Mouse (Mus musculus) kidney, adult 2 months (tissue): ENCODE measurements at regions not wholly inside any gene's neighbourhood (a gene's known extent, or its start where the extent isn't known, plus 50 kb on each side); places are given as distances from the start of the nearest gene placed in this dataset.

Experiments
- DNase-seq: peaks from one replicate; pipeline ENCODE4 v3.0.0; 2021
- H3K27ac ChIP-seq: fragments of 200-500 bp; 2 replicates; pipeline ENCODE4 v1.5.1; 2012; ENCODE audit warnings: low read depth, low read length, control low read depth, inconsistent platforms; ENCODE audit not compliant: insufficient read depth
- H3K27me3 ChIP-seq: fragments of 200-500 bp; replicated peaks from 2 replicates; pipeline ENCODE4 v1.6.1; 2012; ENCODE audit warnings: mild to moderate bottlenecking, moderate library complexity, low read length, inconsistent platforms; ENCODE audit not compliant: control insufficient read depth, insufficient read depth
- H3K36me3 ChIP-seq: fragments of 200-500 bp; 2 replicates; pipeline ENCODE4 v1.6.1; 2012; ENCODE audit warnings: mild to moderate bottlenecking, moderate library complexity, low read length, inconsistent platforms; ENCODE audit not compliant: control insufficient read depth, insufficient read depth
- H3K4me1 ChIP-seq: fragments of 200-500 bp; 2 replicates; pipeline ENCODE4 v1.6.1; 2011; ENCODE audit warnings: low read length; ENCODE audit not compliant: control insufficient read depth, insufficient read depth
- H3K4me3 ChIP-seq: fragments of 200-500 bp; 2 replicates; pipeline ENCODE4 v1.5.1; 2011; ENCODE audit warnings: mild to moderate bottlenecking, low read depth, low read length, control low read depth; ENCODE audit not compliant: insufficient read depth
- CTCF ChIP-seq: fragments of 200-500 bp; conservative IDR thresholded peaks from 2 replicates; pipeline ENCODE4 v1.5.1; 2011; ENCODE audit warnings: low read depth, mild to moderate bottlenecking, control low read depth, low read length, moderate library complexity, mixed read lengths; ENCODE audit not compliant: insufficient read depth, insufficient read length
- POLR2A ChIP-seq: fragments of 200-500 bp; IDR thresholded peaks from one replicate; pipeline ENCODE4 v1.6.1; 2011; ENCODE audit warnings: low read depth, low read length, control low read depth
- WGBS: fragments of 180-500 bp; shearing (Covaris S2); methylation state at CpG from one replicate; pipeline ENCODE4 v1.1.7; 2018; 5-methylcytosine and 5-hydroxymethylcytosine counted together

- TF ChIP-seq POLR2A: no peak
- no peak for TF ChIP-seq CTCF
- no peak overlapping the region for H3K27ac ChIP-seq
- 86% methylated on average over 9 of the region's 9 CpGs for WGBS
- H3K36me3 ChIP-seq: no peaks in the 10 kb centered on the region
- no peak for DNase-seq
- no peaks in the 10 kb centered on the region for H3K4me1 ChIP-seq
- H3K27me3 ChIP-seq: no peaks in the 10 kb centered on the region
- no peak overlapping the region for H3K4me3 ChIP-seq
Observed at GRCm38 (mm10) chr1:189497031-189497430, 95.0 kb upstream of the Kcnk2 start.

GRCm38 (mm10) chr1:189495386-189496150 is 93.5 kb upstream of the Kcnk2 start:
- peak; percentile 65 for DNase-seq
- Histone ChIP-seq H3K4me1 (no peaks in the 10 kb centered on the region), H3K27me3 (no peaks in the 10 kb centered on the region), H3K27ac (peak overlapping the region; percentile 48; the same call in 1 of the 2 replicates), H3K4me3 (no peak overlapping the region), H3K36me3 (no peaks in the 10 kb centered on the region)
- 63% methylated on average over 11 of the region's 11 CpGs for WGBS
- no peak for TF ChIP-seq POLR2A
- TF ChIP-seq CTCF: no peak

- H3K4me1 ChIP-seq: no peaks in the 10 kb centered on the region
- DNase-seq: peak; percentile 4
- H3K36me3 ChIP-seq: no peaks in the 10 kb centered on the region
- peak overlapping the region; percentile 26; the same call in 1 of the 2 replicates for H3K27ac ChIP-seq
- H3K4me3 ChIP-seq: no peak overlapping the region
- no peaks in the 10 kb centered on the region for H3K27me3 ChIP-seq
- 58% methylated on average over 11 of the region's 11 CpGs for WGBS
- TF ChIP-seq POLR2A: no peak
- no peak for TF ChIP-seq CTCF
Observed at GRCm38 (mm10) chr1:189494896-189495295, 92.8 kb upstream of the Kcnk2 start.

DNA sequence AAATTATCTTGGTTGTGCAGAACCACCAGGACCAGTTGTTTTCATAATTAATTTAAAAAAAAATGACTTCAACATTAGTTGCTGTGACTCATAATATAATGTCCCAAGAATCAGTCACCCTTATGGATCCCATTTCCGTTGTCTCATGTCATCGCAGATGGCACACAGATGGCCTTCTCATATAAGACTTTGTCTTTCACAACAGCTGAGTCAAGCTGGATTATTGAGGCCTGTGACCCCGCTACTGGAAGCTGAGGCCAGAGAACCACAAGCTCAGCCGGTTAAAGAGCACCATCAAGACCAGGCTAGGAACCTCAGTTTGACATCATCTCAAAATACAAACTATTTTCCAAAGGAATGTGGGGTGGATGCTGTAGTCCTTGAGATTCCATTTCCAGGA is 83.3 kb upstream of the Kcnk2 start:
- 89% methylated on average over 4 of the region's 4 CpGs for WGBS
- no peaks in the 10 kb centered on the region for H3K36me3 ChIP-seq
- H3K4me1 ChIP-seq: no peaks in the 10 kb centered on the region
- no peaks in the 10 kb centered on the region for H3K27me3 ChIP-seq
- TF ChIP-seq CTCF (no peak), POLR2A (no peak)
- H3K4me3 ChIP-seq: no peak overlapping the region
- no peak overlapping the region for H3K27ac ChIP-seq
- DNase-seq: peak; percentile 17

DNA sequence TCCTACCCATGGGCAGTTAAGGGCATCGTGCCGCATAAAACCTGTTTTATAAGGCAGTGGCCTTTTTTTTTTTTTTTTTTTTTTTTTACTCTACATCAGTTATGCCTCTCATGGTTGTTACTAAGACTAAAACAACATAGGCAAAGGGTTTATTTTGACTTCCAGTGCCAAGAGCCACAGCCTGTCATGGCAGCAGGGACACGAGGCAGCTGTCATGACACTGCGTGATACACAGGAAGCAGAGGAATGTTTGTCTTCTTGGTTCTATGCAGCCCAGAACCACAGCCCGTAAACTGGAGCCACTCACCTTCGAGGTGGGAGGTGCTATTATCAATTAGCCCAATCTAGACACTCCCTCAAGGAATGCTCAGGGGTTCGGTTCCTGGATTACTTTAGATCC is 81.3 kb upstream of the Kcnk2 start:
- 37% methylated on average over 7 of the region's 7 CpGs for WGBS
- no peak overlapping the region for H3K27ac ChIP-seq
- no peaks in the 10 kb centered on the region for H3K27me3 ChIP-seq
- no peak for TF ChIP-seq CTCF
- no peak for TF ChIP-seq POLR2A
- no peak overlapping the region for H3K4me3 ChIP-seq
- no peaks in the 10 kb centered on the region for H3K36me3 ChIP-seq
- no peaks in the 10 kb centered on the region for H3K4me1 ChIP-seq
- DNase-seq: peak; percentile 23

GRCm38 (mm10) chr1:189478051-189478450 is 76.0 kb upstream of the Kcnk2 start:
- 61% methylated on average over 6 of the region's 6 CpGs for WGBS
- DNase-seq: no peak

GRCm38 (mm10) chr1:189476796-189477195 is 74.7 kb upstream of the Kcnk2 start:
- Histone ChIP-seq H3K27ac (no peak overlapping the region), H3K4me1 (no peaks in the 10 kb centered on the region), H3K4me3 (no peak overlapping the region), H3K36me3 (no peaks in the 10 kb centered on the region), H3K27me3 (no peaks in the 10 kb centered on the region)
- 92% methylated on average over 14 of the region's 14 CpGs for WGBS
- no peak for DNase-seq
- TF ChIP-seq CTCF: no peak
- no peak for TF ChIP-seq POLR2A

More at GRCm38 (mm10) chr1:189478051-189478450, 76.0 kb upstream of the Kcnk2 start:
- Histone ChIP-seq H3K27ac (no peak overlapping the region), H3K4me3 (no peak overlapping the region), H3K27me3 (no peaks in the 10 kb centered on the region), H3K36me3 (no peaks in the 10 kb centered on the region), H3K4me1 (no peaks in the 10 kb centered on the region)
- TF ChIP-seq POLR2A (no peak), CTCF (no peak)
